Mouse (Mus musculus) embryonic fibroblast, embryonic 13.5 days (primary cell): ENCODE data around the gene Myo15.

ENCODE experiments used
- CTCF ChIP-seq: IDR thresholded peaks from 2 replicates; pipeline ENCODE4 v1.5.1; 2011; ENCODE audit warnings: mild to moderate bottlenecking, control low read depth, low read length, moderate library complexity, borderline replicate concordance; ENCODE audit not compliant: insufficient read depth
- POLR2A ChIP-seq: IDR thresholded peaks from 2 replicates; pipeline ENCODE4 v1.6.1; 2011; ENCODE audit warnings: low read depth, mild to moderate bottlenecking, control low read depth, low read length, moderate library complexity

- TF ChIP-seq CTCF: no peak
- TF ChIP-seq POLR2A: no peak
Observed at GRCm38 (mm10) chr11:60541831-60542230, 72.7 kb downstream of the Myo15 start.
